Mouse (Mus musculus) kidney, embryonic 16.5 days (tissue): ENCODE data around the gene Rasl11b. TPM values are rescaled to one million over a fixed set of nuclear protein-coding genes. Genes with fewer than 3 reads are reported as not detected.

Source experiments
- ATAC-seq: fragments of 200-750 bp; cut with Nextera tagmentation; 2 replicates; pipeline ENCODE4 v1.8.0; 2017; ENCODE audit warnings: moderate TSS enrichment; ENCODE audit not compliant: low FRiP score, low TSS enrichment
- H3K27ac ChIP-seq: fragments of 300-500 bp; sonication (generic); 2 replicates; pipeline ENCODE4 v1.5.1; 2014; ENCODE audit warnings: low read length
- H3K27me3 ChIP-seq: fragments of 300-500 bp; sonication (generic); 2 replicates; pipeline ENCODE4 v1.6.1; 2014; ENCODE audit warnings: low read length, control low read depth, mixed read lengths; ENCODE audit not compliant: insufficient read depth
- H3K36me3 ChIP-seq: fragments of 300-500 bp; sonication (generic); 2 replicates; pipeline ENCODE4 v1.6.1; 2014; ENCODE audit warnings: low read length, control low read depth, mixed read lengths; ENCODE audit not compliant: insufficient read depth
- H3K4me1 ChIP-seq: fragments of 300-500 bp; sonication (generic); 2 replicates; pipeline ENCODE4 v1.6.1; 2014; ENCODE audit warnings: low read length, control low read depth, mixed read lengths; ENCODE audit not compliant: insufficient read depth
- H3K4me2 ChIP-seq: fragments of 300-500 bp; sonication (generic); replicated peaks from 2 replicates; pipeline ENCODE4 v1.6.1; 2014; ENCODE audit warnings: low read depth, low read length
- H3K4me3 ChIP-seq: fragments of 300-500 bp; sonication (generic); 2 replicates; pipeline ENCODE4 v1.5.1; 2014; ENCODE audit warnings: mild to moderate bottlenecking, low read length
- H3K9ac ChIP-seq: fragments of 300-500 bp; sonication (generic); replicated peaks from 2 replicates; pipeline ENCODE4 v1.6.1; 2014; ENCODE audit warnings: low read length
- H3K9me3 ChIP-seq: fragments of 300-500 bp; sonication (generic); 2 replicates; pipeline ENCODE4 v1.6.1; 2016; ENCODE audit warnings: low read length, control low read depth
- WGBS: fragments of 180-500 bp; shearing (Covaris S2); extraction: QIAGEN DNeasy Blood & Tissue Kit; methylation state at CpG from one replicate; pipeline ENCODE4 v1.1.7; 2014; 5-methylcytosine and 5-hydroxymethylcytosine counted together
- polyA plus RNA-seq: library from polyadenylated mRNA; unstranded; fragments of >200 nt; fragmentation: Nextera tagmentation; extraction: Ambion mirVana; gene quantifications from 2 replicates; pipeline ENCODE4 v1.2.1, GENCODE M21; 2015

Rasl11b gene
- polyA plus RNA-seq, 1 experiment from 2014 or later, result 75.1 TPM

GRCm38 (mm10) chr5:74222626-74223025, 27.5 kb downstream of the Rasl11b start:
- 83% methylated on average over 4 of the region's 4 CpGs for WGBS
- Histone ChIP-seq H3K4me3 (no peak overlapping the region), H3K9ac (no peak overlapping the region)

GRCm38 (mm10) chr5:74224480-74224879, 29.4 kb downstream of the Rasl11b start:
- Histone ChIP-seq H3K9me3 (no peaks in the 10 kb centered on the region), H3K4me2 (no peak overlapping the region), H3K27ac (no peak overlapping the region), H3K36me3 (no peaks in the 10 kb centered on the region), H3K4me1 (peaks cover 6% of the 10 kb centered on the region; the same call in 1 of the 2 replicates), H3K9ac (no peak overlapping the region), H3K27me3 (no peaks in the 10 kb centered on the region), H3K4me3 (no peak overlapping the region)
- 72% methylated on average over 6 of the region's 6 CpGs for WGBS
- ATAC-seq, result no peak

More at GRCm38 (mm10) chr5:74222626-74223025, 27.5 kb downstream of the Rasl11b start:
- Histone ChIP-seq H3K4me1 (no peaks in the 10 kb centered on the region), H3K27me3 (no peaks in the 10 kb centered on the region), H3K27ac (no peak overlapping the region), H3K9me3 (no peaks in the 10 kb centered on the region), H3K4me2 (no peak overlapping the region), H3K36me3 (no peaks in the 10 kb centered on the region)
- no peak for ATAC-seq

- Histone ChIP-seq H3K36me3 (no peaks in the 10 kb centered on the region), H3K27me3 (no peaks in the 10 kb centered on the region), H3K4me1 (peaks cover 15% of the 10 kb centered on the region; the same call in 1 of the 2 replicates), H3K27ac (no peak overlapping the region), H3K4me2 (no peak overlapping the region), H3K9me3 (no peaks in the 10 kb centered on the region), H3K9ac (no peak overlapping the region), H3K4me3 (no peak overlapping the region)
- 90% methylated on average over 5 of the region's 5 CpGs for WGBS
- ATAC-seq, result no peak
Measured at GRCm38 (mm10) chr5:74226183-74226582, 31.1 kb downstream of the Rasl11b start.

GRCm38 (mm10) chr5:74227352-74227751, 32.3 kb downstream of the Rasl11b start:
- ATAC-seq, result peak; percentile 67; the same call in 1 of the 2 replicates
- H3K9ac ChIP-seq, result no peak overlapping the region
- no peak overlapping the region for H3K4me2 ChIP-seq
- H3K9me3 ChIP-seq, result no peaks in the 10 kb centered on the region
- peaks cover 15% of the 10 kb centered on the region; the same call in 1 of the 2 replicates for H3K4me1 ChIP-seq
- WGBS, result 77% methylated on average over 6 of the region's 6 CpGs
- H3K27ac ChIP-seq, result peak overlapping the region; percentile 64
- H3K4me3 ChIP-seq, result no peak overlapping the region
- no peaks in the 10 kb centered on the region for H3K27me3 ChIP-seq
- no peaks in the 10 kb centered on the region for H3K36me3 ChIP-seq

- H3K36me3 ChIP-seq, result no peaks in the 10 kb centered on the region
- no peaks in the 10 kb centered on the region for H3K9me3 ChIP-seq
- H3K9ac ChIP-seq, result no peak overlapping the region
- H3K27ac ChIP-seq, result no peak overlapping the region
- H3K27me3 ChIP-seq, result no peaks in the 10 kb centered on the region
- H3K4me2 ChIP-seq, result no peak overlapping the region
- H3K4me3 ChIP-seq, result no peak overlapping the region
- peaks cover 15% of the 10 kb centered on the region; the same call in 1 of the 2 replicates for H3K4me1 ChIP-seq
- ATAC-seq, result no peak
- 50% methylated on average over 1 of the region's 1 CpGs for WGBS
Measured at GRCm38 (mm10) chr5:74228938-74229337, 33.9 kb downstream of the Rasl11b start.

- H3K4me3 ChIP-seq, result no peak overlapping the region
- H3K36me3 ChIP-seq, result no peaks in the 10 kb centered on the region
- H3K9ac ChIP-seq, result no peak overlapping the region
- peaks cover 15% of the 10 kb centered on the region; the same call in 1 of the 2 replicates for H3K4me1 ChIP-seq
- no peaks in the 10 kb centered on the region for H3K9me3 ChIP-seq
- H3K27ac ChIP-seq, result no peak overlapping the region
- no peaks in the 10 kb centered on the region for H3K27me3 ChIP-seq
- peak; percentile 13; the same call in 1 of the 2 replicates for ATAC-seq
- no peak overlapping the region for H3K4me2 ChIP-seq
- WGBS, result 74% methylated on average over 11 of the region's 11 CpGs
Measured at GRCm38 (mm10) chr5:74229775-74230413, 34.8 kb downstream of the Rasl11b start.

- Histone ChIP-seq H3K4me1 (peaks cover 15% of the 10 kb centered on the region; the same call in 1 of the 2 replicates), H3K9ac (no peak overlapping the region; the same call in 1 of the 2 replicates), H3K4me2 (no peak overlapping the region), H3K27me3 (no peaks in the 10 kb centered on the region), H3K4me3 (no peak overlapping the region), H3K27ac (no peak overlapping the region), H3K36me3 (no peaks in the 10 kb centered on the region), H3K9me3 (no peaks in the 10 kb centered on the region)
- no peak for ATAC-seq
- 72% methylated on average over 2 of the region's 2 CpGs for WGBS
Measured at GRCm38 (mm10) chr5:74230525-74230924, 35.4 kb downstream of the Rasl11b start.

GRCm38 (mm10) chr5:74233808-74234207, 38.7 kb downstream of the Rasl11b start:
- no peak overlapping the region for H3K27ac ChIP-seq
- no peak overlapping the region for H3K9ac ChIP-seq
- no peaks in the 10 kb centered on the region for H3K9me3 ChIP-seq
- ATAC-seq, result no peak
- WGBS, result 89% methylated on average over 7 of the region's 7 CpGs
- H3K4me3 ChIP-seq, result no peak overlapping the region
- peaks cover 10% of the 10 kb centered on the region; the same call in 1 of the 2 replicates for H3K4me1 ChIP-seq
- H3K36me3 ChIP-seq, result no peaks in the 10 kb centered on the region
- H3K4me2 ChIP-seq, result no peak overlapping the region
- no peaks in the 10 kb centered on the region for H3K27me3 ChIP-seq

GRCm38 (mm10) chr5:74239369-74239768, 44.3 kb downstream of the Rasl11b start:
- no peaks in the 10 kb centered on the region for H3K27me3 ChIP-seq
- H3K9me3 ChIP-seq, result no peaks in the 10 kb centered on the region
- H3K4me2 ChIP-seq, result no peak overlapping the region
- no peak overlapping the region for H3K4me3 ChIP-seq
- WGBS, result 48% methylated on average over 1 of the region's 1 CpGs
- H3K9ac ChIP-seq, result no peak overlapping the region
- H3K36me3 ChIP-seq, result no peaks in the 10 kb centered on the region
- no peaks in the 10 kb centered on the region for H3K4me1 ChIP-seq
- H3K27ac ChIP-seq, result no peak overlapping the region
- ATAC-seq, result peak; percentile 76

- WGBS, result 62% methylated on average over 8 of the region's 8 CpGs
Measured at GRCm38 (mm10) chr5:74240298-74240697, 45.2 kb downstream of the Rasl11b start.

More at GRCm38 (mm10) chr5:74240298-74240697, 45.2 kb downstream of the Rasl11b start:
- Histone ChIP-seq H3K4me3 (no peak overlapping the region), H3K9me3 (no peaks in the 10 kb centered on the region), H3K27ac (no peak overlapping the region), H3K36me3 (no peaks in the 10 kb centered on the region), H3K4me2 (no peak overlapping the region), H3K9ac (no peak overlapping the region), H3K4me1 (0 out of 2 replicates have a peak, but pooled peaks cover under 1% of the 10 kb centered on the region), H3K27me3 (no peaks in the 10 kb centered on the region)
- ATAC-seq, result 0 out of 2 replicates have a peak, but pooled peaks have one; percentile 12
